Mouse (Mus musculus) G1E (cell line): ENCODE measurements around the gene Mnd1.

Experiments
- CTCF ChIP-seq: IDR thresholded peaks from 2 replicates; pipeline ENCODE4 v1.5.1; 2012; ENCODE audit warnings: low read depth, low read length, inconsistent platforms, mixed read lengths
- GATA1 ChIP-seq: IDR thresholded peaks from 2 replicates; pipeline ENCODE4 v1.6.1; 2012; ENCODE audit warnings: borderline replicate concordance, low read length, inconsistent platforms, mixed read lengths

DNA sequence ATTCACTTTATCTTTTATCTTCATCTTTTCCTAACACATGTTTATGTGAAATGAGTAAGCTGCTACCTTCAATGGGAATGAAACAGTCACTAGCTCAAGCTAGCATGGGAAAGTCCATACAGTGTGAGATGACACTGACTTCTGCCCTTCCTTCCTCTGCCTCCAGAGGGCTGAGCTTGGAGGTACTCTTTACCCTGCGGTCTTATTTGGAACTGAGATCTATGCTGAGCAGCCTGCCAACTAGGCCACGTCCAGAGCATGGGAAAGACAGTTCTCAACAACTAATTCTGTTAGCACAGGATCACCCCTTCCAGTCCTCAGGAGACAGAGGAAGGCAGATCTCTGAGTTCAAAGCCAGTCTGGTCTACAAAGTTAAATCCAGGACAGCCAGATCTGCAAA is 64.6 kb downstream of the Mnd1 start:
- TF ChIP-seq GATA1, result no peak
- no peak for TF ChIP-seq CTCF
